Mouse (Mus musculus) brain, embryonic 14.5 days (tissue): ENCODE measurements around the gene Arpc5l.

Source experiments
- CTCF ChIP-seq: fragments of 200-500 bp; IDR thresholded peaks from 2 replicates; pipeline ENCODE4 v1.5.1; 2012; ENCODE audit warnings: inconsistent platforms, mild to moderate bottlenecking, moderate library complexity, borderline replicate concordance; ENCODE audit not compliant: insufficient read depth, insufficient read length; ENCODE audit errors: extremely low read depth
- POLR2A ChIP-seq: fragments of 200-500 bp; IDR thresholded peaks from 2 replicates; pipeline ENCODE4 v1.6.1; 2012; ENCODE audit warnings: mild to moderate bottlenecking, inconsistent platforms, borderline replicate concordance; ENCODE audit not compliant: poor library complexity, insufficient read depth, insufficient read length, severe bottlenecking; ENCODE audit errors: extremely low read depth

GRCm38 (mm10) chr2:38975181-38975580 lies 30.0 kb upstream of the Arpc5l start:
- no peak for TF ChIP-seq POLR2A
- no peak for TF ChIP-seq CTCF
